Mouse (Mus musculus): ENCODE results near the gene Atp5mpl.

The Atp5mpl gene

DNA sequence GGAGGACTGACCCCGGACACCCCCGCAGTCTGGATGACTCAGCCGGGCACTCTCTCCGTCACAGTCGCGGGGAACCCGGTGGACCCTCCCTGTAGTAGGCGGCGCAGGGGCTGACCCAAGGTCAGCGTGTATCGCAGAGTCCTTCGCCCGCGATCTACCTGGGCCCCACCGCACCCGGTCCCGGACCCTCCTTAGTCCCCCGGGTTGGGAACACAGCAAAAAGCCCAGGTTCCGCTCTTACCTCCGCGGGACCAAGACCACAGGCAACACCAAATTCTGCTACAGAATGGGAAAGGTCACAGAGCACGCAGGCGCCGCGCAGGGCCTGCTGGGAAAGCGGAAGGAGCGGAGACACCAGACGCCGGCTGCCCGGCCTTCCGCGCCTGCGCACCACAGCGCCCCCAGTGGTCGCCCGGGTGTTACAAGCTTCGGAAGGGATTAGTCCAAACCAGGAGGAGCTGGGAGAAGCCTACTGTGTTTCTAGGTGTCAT, at the start of gene Atp5mpl:
TSS of gene Atp5mpl (minus strand) at position 295 of the 491 bp plus-strand sequence.
- peak; percentile 88 to 93 for DNase-seq (ENCODE audit: low spot score in 2 of 2)

DNA sequence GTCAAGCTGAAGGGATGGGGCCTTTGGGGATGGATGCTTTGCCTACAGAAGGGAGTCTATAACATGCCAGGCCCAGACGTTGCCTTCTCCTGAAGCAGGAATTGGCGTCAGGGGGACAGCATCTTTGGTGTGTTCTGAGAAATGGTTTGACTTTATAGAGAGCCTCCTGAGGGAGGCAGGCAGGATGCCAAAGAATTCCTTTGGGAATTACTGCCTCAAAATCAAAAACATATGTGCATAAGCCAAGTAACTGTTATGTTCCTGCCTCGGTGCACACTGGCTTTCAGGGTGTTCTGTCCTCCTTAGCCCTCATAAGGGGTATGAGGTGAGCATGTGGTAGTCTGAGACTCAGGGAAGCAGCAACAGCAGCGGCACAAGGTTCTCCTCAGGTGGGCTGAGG, 49.6 kb upstream of the Atp5mpl start:
- no peak for DNase-seq (ENCODE audit: low spot score in 2 of 2)

DNA sequence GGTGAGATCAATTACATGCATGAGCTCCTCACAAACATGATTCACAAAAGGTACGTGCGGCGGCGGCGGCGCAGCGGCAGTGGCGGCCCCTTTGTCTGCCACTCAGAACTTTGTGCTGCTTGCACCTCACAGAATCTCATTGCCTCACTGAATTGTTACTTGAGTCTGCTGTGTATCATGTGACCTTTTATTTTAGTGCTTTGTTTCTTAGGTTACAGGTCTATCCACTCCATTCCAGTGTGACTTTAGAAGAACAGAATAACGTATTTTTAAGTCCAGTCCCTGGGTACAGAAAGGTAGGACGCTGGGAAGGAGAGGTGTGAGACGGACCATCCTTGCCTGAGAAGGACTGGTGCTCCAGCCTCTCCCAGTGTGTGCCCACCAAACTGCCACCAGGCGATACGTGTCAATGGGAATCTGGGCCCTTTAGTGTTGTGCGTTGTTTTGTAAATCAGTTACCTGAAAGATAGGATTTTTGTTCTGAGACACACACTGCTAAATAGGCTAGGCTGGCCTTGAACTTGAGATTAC, 46.6 kb upstream of the Atp5mpl start:
- DNase-seq (ENCODE audit: low spot score in 2 of 2) = no peak

DNA sequence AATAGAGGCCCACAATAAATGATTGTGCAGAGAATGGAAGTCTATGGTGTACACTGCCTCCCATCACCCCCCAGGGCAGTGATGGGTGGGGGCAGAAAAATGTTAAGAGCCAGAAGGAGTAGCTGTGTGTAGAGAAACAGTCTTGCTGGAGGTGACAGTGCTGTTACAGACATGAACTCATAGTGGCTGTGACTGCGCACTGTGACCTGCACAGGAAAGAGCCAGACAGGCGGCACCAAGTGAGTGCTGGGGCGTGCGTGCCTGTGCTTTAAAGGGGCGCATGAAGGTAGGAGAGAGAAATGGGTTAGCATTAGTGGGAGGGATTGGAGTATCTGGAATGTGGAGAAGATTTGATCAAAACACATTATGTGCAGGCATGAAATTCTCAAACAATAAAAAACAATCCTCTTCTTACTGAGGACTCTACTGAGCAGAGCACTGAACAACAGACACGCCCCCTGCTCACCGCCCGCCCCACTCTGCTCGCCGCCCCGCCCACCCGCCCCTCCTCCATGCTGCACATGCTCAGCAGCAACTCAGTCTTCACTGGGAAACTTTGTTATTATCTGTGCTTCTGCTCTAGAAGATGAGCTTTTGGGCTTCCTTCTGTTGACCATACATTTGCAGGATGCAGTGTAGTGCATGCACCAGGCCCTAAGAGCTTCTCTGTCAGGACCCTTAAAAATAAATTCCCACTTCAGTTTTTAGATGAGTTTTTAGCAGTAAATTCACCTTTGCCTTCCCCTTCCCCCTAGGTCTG, 45.9 kb upstream of the Atp5mpl start:
- no peak for DNase-seq (ENCODE audit: low spot score in 2 of 2)

DNA sequence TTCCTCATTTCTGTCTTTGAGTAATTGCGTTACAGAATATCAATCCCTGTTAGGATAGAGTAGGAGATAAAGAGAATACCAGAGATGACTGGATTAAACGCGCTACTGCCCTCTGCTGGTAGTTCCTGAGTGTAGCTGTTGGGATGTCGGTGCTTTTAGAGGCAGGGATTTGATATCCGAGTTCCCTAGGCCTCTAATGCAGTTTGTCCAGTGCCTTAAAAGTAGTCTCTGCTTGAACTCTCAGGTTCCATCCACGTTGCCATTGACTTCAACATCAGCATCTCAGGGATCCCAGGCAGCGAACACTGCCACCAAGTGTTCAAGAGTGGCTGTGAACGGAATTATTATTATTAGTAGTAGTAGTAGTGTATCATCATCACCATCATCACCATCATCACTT, 34.4 kb upstream of the Atp5mpl start:
- DNase-seq (ENCODE audit: low spot score in 2 of 2) = peak; percentile 10 to 41

DNA sequence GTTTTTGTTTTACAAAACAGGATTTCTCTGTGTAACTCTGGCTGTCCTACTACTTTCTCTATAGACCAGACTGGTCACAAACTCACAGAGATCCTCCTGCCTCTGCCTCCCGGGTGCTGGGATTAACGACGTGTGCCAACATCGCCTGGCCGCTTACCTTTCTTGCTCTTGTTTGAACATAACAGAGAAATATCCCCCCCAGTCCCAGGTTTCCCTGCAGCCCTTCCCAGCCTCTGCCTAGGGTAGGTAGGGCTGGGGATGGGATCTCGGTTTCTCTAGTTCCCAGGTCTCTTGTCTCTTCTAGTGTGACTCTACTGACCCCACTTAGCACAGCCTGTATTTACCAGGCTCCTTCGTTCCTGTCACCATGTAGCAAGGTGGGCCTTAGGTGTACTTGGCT, 33.0 kb upstream of the Atp5mpl start:
- DNase-seq (ENCODE audit: low spot score in 2 of 2) = no peak

DNA sequence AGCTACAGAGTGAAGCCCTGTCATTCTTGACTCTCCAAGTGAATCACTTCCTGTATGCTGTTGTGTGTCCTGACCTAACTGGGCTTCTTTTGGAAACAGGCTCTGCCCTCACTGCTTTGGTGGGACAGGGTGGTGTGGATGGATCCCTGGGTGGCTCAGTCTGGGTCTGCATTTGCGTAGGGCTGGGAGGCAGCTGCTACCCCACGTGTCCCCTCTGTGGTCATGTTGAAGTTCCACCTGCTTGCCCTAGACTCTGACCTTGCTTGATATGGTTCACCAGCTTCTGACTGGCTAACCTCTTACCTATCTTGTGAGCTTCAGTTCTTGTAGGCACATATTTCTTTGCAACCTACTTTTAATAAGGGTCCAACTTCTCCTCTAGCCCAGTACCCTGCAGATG, 28.4 kb upstream of the Atp5mpl start:
- no peak for DNase-seq (ENCODE audit: low spot score in 2 of 2)

DNA sequence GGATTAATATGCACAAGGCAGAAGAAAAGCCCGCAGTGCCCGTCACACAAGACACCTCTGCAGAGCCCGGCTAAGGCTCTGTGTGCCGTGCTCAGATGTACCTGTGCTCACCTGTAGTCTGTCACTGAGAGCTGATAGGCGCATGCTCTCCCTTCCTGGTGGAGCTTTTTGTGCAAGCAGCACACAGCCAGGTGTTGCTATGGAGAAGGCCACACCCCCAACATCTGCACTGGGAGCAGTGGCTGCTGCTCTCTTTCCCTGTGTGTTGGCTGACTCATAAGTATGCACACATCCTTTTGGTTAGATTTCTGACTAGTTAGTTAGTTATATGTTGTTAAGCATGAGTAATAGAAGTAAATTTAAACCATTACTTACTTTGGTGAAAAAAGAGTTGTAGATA, 25.8 kb upstream of the Atp5mpl start:
- no peak for DNase-seq (ENCODE audit: low spot score in 2 of 2)

DNA sequence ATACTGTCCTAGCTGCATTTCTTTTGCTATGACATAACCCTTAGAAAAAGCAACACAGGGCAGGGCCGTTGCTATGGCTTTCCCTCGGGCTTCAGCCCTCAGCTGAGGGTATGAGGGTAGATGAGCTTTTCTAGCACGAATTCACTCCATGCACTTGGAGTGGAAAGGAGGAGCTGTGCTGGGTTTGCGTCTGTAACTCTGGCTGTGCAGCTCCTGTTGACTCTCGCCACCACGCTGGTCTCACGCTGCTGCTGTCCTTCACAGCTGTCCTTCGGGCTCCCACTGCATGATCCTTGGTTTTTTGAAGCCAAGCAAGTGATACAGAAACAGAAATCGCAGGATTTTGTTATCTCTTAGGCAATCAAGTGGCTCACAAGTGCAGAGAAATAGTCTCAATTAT, 20.0 kb upstream of the Atp5mpl start:
- DNase-seq (ENCODE audit: low spot score in 2 of 2) = no peak

DNA sequence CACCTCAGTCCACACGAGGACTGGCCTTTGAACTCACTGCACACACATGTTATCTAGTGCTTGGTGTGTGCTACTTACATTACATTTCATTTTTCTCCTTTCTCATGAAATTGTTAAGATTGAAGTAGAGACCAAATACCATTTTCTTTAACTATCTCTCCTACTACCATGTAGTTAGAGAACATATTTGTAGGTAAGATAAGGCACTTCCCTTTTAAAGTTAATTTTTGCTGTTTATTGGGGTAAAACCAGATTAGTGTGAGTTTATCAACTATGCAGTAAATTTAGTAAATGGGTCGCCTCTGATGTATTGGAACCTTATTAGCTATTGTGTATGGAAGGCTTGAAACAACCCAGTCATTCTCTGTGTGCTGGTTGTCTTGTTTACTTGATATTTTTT, 16.4 kb upstream of the Atp5mpl start:
- DNase-seq (ENCODE audit: low spot score in 2 of 2) = no peak

DNA sequence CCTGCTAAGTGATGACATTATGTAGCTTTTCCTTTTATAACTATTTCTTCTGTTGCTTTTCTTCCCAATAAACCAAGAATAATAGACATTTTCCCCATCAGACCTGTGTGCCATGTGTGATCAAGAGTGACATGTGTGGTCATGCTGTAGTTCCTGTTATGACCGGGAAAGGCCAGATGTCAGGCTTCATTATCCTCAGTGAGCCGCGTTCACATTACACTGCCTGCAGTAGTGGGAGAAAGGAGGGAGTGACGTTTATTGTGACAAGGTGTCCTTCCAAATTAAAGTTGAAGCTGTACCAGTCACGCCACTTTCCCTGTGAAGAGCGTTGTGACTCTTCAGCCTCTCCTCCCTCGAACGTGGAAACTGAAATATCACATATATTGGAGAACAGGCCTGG, 15.1 kb upstream of the Atp5mpl start:
- no peak for DNase-seq (ENCODE audit: low spot score in 2 of 2)

DNA sequence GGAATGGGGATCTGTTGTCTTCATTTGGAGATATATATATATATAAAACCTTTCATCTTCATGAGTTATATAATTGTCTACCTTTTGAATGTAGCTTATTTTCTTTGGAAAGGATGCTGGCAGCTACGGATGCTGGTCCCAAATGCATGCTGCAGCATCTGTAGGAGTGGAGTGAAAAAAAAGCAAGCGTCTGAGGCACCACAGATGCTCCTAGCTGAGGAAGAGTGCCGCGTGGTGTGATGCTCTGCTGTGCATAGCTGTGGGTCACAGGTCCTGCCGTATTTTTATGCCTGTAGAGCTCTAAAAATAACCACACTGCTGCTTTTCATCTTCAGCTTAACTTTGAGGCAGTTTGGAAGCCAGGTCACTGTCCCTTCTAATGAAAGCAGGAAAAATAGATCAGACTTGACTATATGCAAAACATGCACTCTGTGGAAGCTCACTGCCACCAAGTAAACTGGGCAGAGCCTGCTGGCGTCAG, 14.2 kb upstream of the Atp5mpl start, which contains the start of gene Rd3l:
TSS of gene Rd3l (minus strand) at position 431 of the 481 bp plus-strand sequence.
- no peak for DNase-seq (ENCODE audit: low spot score in 2 of 2)

DNA sequence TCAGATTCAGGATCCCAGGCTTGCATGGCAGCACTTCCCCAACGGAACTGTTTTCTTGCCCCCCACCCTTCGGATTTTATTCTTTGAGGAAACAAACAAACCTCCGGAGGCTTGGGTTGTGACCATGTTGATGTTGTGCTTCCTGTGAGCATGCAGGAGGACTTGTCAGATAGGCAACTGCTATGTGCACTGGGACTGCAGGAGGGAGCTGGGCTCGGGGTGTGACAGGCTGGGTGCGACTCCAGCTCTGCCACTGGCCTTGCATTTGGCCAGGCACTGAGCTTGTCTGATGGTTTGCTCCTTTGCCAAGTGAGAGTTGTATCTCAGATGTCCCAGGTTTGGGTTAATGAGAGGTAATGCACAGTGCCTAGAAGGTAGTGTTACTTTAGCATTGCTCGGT, 11.5 kb upstream of the Atp5mpl start:
- no peak for DNase-seq (ENCODE audit: low spot score in 2 of 2)

DNA sequence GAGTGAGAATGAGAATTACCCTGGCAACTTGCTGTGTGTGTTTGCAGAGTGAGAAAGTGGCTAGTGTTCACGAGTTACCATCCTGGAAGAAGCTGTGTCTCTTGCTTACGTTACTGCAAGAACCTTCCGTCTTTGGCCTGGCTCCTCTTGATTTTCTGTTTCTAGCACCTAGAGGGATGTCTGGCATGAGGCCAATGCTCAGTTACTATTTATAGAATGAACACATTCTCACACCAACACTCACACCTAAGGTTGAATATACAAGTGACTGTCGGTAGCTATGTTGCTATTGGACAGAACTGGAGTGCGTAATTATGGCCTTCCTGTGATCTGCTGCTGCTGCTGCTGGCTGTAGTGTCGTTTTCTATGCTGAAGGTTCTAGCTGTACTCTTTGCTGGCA, 10.4 kb upstream of the Atp5mpl start:
- DNase-seq (ENCODE audit: low spot score in 2 of 2) = no peak

DNA sequence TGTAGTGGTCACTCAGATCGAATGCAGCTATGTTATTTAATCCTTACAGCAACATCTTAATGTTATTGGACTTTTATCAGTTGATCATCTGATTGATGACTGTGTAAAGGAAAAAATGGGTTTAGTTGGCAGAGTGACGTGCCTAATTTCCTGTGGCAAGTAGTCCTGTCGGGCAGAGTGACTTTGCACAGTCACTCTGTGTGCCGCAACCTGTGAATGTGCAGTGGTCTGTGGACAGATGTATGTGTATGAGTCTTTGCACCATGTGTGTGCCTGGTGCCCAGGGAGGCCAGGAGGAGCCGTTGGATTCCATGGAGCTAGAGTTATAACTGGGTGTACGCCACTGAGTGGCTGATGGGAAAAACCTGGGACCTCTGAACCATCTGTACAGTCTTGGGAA, 7.8 kb upstream of the Atp5mpl start:
- no peak for DNase-seq (ENCODE audit: low spot score in 2 of 2)

DNA sequence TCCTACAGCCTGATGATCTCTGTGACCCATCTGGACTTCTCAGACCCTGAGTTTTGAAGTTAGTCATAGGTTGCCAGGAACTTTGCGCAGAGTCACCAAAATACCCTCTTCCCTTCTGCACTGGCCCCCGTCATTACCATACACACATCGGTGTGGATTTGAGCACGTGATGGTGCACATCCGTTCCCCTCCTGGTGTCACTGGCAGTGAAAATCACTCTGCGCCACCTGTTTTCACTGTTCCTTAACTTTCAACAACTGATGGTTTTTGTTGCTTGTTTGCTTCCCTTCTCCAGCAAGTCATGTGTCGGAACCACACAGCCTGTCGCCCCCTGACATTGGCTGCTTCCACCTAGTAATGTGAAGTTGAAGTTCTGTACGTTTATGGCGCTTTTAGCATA, 5.7 kb upstream of the Atp5mpl start:
- DNase-seq (ENCODE audit: low spot score in 2 of 2) = no peak

DNA sequence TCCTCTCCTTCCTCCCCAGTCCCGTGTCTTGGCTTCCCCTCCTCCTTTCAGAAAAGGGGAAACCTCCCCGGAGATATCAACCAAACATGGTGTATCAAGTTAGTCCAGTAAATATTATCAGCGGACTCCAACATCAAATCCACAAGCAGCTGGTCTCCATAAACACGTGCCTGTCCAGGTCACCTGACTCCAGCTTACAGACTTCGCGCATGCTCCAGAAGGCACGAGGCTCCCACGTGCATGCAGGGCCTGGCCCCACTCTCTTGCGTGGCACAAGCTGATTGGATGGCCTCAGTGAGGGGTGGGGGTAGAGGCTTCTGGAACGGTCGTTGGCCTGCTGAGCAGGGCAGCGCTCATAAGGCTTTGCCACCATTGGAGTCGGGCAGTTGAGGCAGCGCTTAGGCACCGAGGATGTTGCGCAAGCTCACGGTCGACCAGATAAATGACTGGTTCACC, 4.5 kb upstream of the Atp5mpl start, which contains the start of gene Tdrd9:
TSS of gene Tdrd9 (plus strand) at position 329 of the 456 bp plus-strand sequence.
- DNase-seq (ENCODE audit: low spot score in 2 of 2) = no peak

DNA sequence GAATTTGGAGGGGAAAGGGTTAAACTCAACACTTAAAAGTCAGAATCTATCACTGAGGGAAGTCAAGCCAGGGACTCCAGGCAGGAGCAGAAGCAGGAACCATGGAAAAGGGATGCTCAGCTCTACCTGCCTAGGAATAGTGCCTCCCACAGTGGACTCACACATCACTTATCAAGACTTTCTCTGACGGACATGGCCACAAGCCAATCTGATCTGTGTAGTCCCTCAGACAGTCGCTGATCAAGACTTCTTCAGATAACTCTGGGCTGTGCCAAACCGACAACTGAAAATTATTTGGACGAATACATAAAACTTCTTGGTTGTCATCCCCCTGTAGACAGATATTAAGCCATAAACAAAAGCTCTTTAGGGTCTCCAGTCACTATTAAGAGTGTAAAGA, 3.3 kb upstream of the Atp5mpl start:
- DNase-seq (ENCODE audit: low spot score in 2 of 2) = no peak

DNA sequence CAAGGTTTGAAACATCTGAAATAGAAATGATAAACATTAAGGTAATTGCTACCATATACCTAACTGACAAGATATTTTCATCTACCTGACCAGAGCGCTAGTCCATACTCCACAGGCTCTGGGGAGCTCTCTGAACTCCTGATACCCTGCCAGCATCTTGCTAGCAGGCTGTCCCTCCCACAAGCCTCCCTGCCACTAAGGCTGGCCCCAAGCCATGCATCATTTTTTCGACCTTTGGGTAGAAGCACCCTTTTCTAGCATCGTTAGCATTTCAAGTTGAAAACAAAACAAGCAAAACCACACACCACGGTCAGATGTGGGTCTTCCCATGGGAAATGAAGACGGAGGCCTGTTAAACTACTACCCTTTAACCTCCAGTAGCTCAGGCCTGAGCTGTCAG, 3.4 kb downstream of the Atp5mpl start:
- no peak for DNase-seq (ENCODE audit: low spot score in 2 of 2)

DNA sequence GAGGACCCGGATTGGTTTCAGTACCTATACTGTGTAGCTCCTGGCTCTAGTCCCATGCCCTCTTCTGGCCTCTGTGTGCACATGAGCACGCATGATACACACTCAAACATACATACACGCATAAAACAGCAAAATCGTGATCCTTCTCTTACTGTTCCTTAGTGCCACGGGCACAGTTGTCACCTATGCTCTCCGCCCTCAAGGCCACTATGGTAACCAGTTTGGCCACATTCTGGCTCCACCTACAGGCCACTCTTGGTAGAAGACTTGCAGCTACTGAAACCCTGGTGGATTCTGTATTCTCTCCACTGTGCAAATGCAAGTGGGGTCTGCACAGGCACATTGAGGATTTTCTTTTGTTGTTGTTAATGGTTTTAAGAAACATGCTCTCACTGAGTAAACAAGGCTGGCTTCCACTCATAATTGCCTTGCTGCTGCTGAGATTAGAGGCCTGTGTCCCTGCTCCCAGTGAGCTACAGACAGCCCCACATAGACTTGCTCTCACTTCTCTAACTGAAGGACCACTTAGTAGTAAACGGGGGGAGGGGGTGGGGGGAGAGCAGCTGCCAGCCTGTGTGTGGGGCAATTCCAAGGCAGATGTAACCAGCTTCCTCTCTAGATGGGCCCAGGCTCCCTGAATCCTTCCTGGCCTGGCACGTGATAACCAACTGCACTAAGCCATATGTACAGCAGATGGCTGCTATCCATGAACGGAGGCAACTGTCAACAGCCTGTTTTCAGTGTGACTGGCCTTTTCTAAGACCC, 8.5 kb downstream of the Atp5mpl start:
- peak; percentile 55 to 67 for DNase-seq (ENCODE audit: low spot score in 2 of 2)

DNA sequence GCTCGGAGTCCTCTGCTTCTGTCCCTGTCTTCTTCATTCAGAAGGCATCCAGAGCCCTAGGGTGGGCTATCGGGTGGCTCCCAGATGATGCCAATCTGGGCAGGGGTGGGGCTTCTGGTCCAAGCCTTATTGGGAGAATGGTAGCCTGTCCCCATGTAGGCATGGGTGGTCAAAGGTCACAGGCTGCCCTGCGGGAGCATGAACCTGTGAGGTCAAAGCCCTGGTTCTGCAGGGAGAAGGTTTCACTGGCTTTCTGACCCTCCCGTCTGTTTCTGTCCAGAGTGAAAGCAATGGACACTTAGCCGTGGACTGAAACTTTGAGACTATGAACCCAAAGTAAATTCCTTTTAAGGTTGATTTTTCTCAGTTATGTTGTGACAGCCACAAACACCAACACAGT, 10.6 kb downstream of the Atp5mpl start:
- DNase-seq (ENCODE audit: low spot score in 2 of 2) = no peak

DNA sequence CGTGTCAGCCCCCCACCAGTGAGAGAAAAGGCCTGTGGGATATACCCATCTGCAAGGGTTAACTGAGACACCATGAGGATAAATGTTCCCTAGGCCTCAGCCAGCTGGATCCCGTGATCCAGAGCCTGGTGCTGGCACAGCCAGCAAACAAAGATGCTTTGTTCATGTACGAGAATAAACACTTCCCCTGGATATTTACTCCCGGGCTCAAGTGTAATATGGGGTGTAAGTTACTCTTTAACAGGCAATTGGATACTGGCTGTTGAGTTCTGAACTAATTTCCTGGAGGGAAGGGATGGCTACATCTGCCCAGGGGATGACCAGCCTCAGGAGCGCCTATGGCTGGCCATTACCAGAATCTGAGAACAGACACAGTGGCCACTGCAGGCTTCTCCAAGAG, 15.1 kb downstream of the Atp5mpl start:
- DNase-seq (ENCODE audit: low spot score in 2 of 2) = no peak

DNA sequence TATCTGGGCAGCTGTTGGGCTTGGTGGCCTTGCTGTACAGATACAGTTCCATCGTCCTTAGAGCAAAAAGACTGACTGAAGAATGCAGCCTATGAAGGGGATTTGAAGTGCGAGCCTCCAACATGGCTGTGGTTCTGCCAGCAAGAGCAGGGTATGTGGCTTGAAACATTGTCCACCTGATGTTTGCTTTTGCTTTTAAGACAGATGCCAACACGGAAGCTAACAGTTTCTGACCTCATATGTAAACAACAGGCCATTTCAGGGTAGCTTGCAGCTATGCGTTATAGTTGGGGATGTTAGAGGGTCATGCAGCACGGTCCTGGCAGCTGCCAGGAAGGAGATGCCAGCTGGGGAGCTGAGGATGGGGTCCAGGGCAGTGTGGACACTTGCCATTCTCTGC, 16.3 kb downstream of the Atp5mpl start:
- DNase-seq (ENCODE audit: low spot score in 2 of 2) = no peak

Measured in natural killer cell, adult 2 months (primary cell).